Mouse (Mus musculus): ENCODE results near the gene Fap.

- TF ChIP-seq POLR2A (IDR thresholded peaks at IDR 0.05; ENCODE audit: borderline replicate concordance, extremely low read depth, low read depth, low read length) (no peak), CTCF (IDR thresholded peaks at IDR 0.05; ENCODE audit: insufficient read depth, low read length) (0 out of 2 replicates have a peak, but pooled peaks have one; percentile 19)
These were observed 24.2 kb downstream of the Fap start for GRCm38 (mm10) chr2:62549659-62550058.
